Mouse (Mus musculus) left cerebral cortex, postnatal 36 days (tissue): ENCODE data around the gene Ypel1. TPM values are rescaled to one million over a fixed set of nuclear protein-coding genes. Genes with fewer than 3 reads are reported as not detected.

Experiments
- DNase-seq, 2 experiments: peaks; one replicate each; pipeline ENCODE4 v3.0.0; 2021 to 2022; ENCODE audit warnings: low spot score in 2 of 2, mixed read lengths in 1 of 2
- intact Hi-C: fragments of 180-260 bp; cut with DNase I; formaldehyde crosslinking; loops from one replicate; pipeline ENCODE4 v1.15.1; 2025
- total RNA-seq, 2 experiments: library from RNA; stranded (reverse); gene quantifications; 2 replicates each; pipeline ENCODE4 v1.2.3; 2021

Ypel1 gene
- total RNA-seq, 2 experiments from 2014 or later: 42.6 TPM

- intact Hi-C loops: no loop called here
- no peak for DNase-seq
Observed at GRCm38 (mm10) chr16:17085636-17086035, 16.1 kb downstream of the Ypel1 start.

GRCm38 (mm10) chr16:17086241-17086640 is 16.7 kb downstream of the Ypel1 start:
- intact Hi-C loops: no loop called here
- DNase-seq: no peak

GRCm38 (mm10) chr16:17086669-17087193 is 17.2 kb downstream of the Ypel1 start:
- DNase-seq: peak in 1 of 2 experiments; percentile 68
- intact Hi-C loops: no loop called here

- no peak for DNase-seq
- intact Hi-C loops: no loop called here
Observed at GRCm38 (mm10) chr16:17088346-17088745, 18.9 kb downstream of the Ypel1 start.

- intact Hi-C loops: no loop called here
- DNase-seq: no peak
Observed at GRCm38 (mm10) chr16:17096938-17097337, 27.4 kb downstream of the Ypel1 start.

- intact Hi-C loops: no loop called here
- no peak for DNase-seq
Observed at GRCm38 (mm10) chr16:17102630-17103220, 33.2 kb downstream of the Ypel1 start.

GRCm38 (mm10) chr16:17104600-17104999 is 35.1 kb downstream of the Ypel1 start:
- intact Hi-C loops: no loop called here
- no peak for DNase-seq

GRCm38 (mm10) chr16:17110771-17111743 is 41.6 kb downstream of the Ypel1 start, which contains the start of gene Ppil2:
TSS of gene Ppil2 (minus strand) at chr16:17111257.
- intact Hi-C loops: no loop called here
- DNase-seq: peak; percentile 70 to 74

GRCm38 (mm10) chr16:17117309-17117799 is 47.9 kb downstream of the Ypel1 start:
- intact Hi-C loops: no loop called here
- DNase-seq: no peak

- intact Hi-C loops: no loop called here
- no peak for DNase-seq
Observed at GRCm38 (mm10) chr16:17121569-17121968, 52.1 kb downstream of the Ypel1 start.

GRCm38 (mm10) chr16:17124119-17124870 is 54.8 kb downstream of the Ypel1 start:
- no peak for DNase-seq
- intact Hi-C loops: no loop called here

- intact Hi-C loops: no loop called here
- peak; percentile 42 to 55 for DNase-seq
Observed at GRCm38 (mm10) chr16:17124871-17125520, 55.5 kb downstream of the Ypel1 start, which contains the start of gene 2610318N02Rik. TSS of gene 2610318N02Rik (minus strand) at chr16:17125167.

GRCm38 (mm10) chr16:17127292-17127691 is 57.8 kb downstream of the Ypel1 start:
- intact Hi-C loops: no loop called here
- DNase-seq: peak in 1 of 2 experiments; percentile 19

- intact Hi-C loops: loop anchor here (5.0 kb wide), 2 partner anchors 71 to 146 kb away; partner anchors contain the start of genes Tmem191c and Ube2l3
- DNase-seq: peak in 1 of 2 experiments; percentile 27
Observed at GRCm38 (mm10) chr16:17131191-17132088, 61.9 kb downstream of the Ypel1 start.

GRCm38 (mm10) chr16:17132089-17132905 is 62.8 kb downstream of the Ypel1 start, which contains the start of gene Sdf2l1:
TSS of gene Sdf2l1 (minus strand) at chr16:17132383.
- peak; percentile 97 for DNase-seq
- intact Hi-C loops: loop anchor here (5.0 kb wide), 2 partner anchors 70 to 145 kb away; partner anchors contain the start of genes Tmem191c and Ube2l3

GRCm38 (mm10) chr16:17132906-17133200 is 63.4 kb downstream of the Ypel1 start:
- intact Hi-C loops: loop anchor here (5.0 kb wide), 2 partner anchors 69 to 144 kb away; partner anchors contain the start of genes Tmem191c and Ube2l3
- DNase-seq: no peak
